Mouse (Mus musculus) cortical plate, adult 2 months (tissue): Measurements from ENCODE around the gene Galnt2. TPM values are rescaled to one million over a fixed set of nuclear protein-coding genes. Genes with fewer than 3 reads are reported as not detected.

Experiments used
- H3K27ac ChIP-seq: fragments of 200-500 bp; 2 replicates; pipeline ENCODE4 v1.5.1; 2012; ENCODE audit warnings: low read length, control low read depth, inconsistent platforms; ENCODE audit not compliant: insufficient read depth
- H3K4me1 ChIP-seq: fragments of 200-500 bp; 2 replicates; pipeline ENCODE4 v1.6.1; 2011; ENCODE audit warnings: low read length; ENCODE audit not compliant: control insufficient read depth, insufficient read depth
- H3K4me3 ChIP-seq: fragments of 200-500 bp; 2 replicates; pipeline ENCODE4 v1.5.1; 2011; ENCODE audit warnings: mild to moderate bottlenecking, low read length, control low read depth; ENCODE audit not compliant: insufficient read depth
- CTCF ChIP-seq: fragments of 200-500 bp; IDR thresholded peaks from 2 replicates; pipeline ENCODE4 v1.5.1; 2011; ENCODE audit warnings: mild to moderate bottlenecking, control low read depth, low read length; ENCODE audit not compliant: insufficient read depth; ENCODE audit errors: extremely low read depth
- POLR2A ChIP-seq: fragments of 200-500 bp; IDR thresholded peaks from 2 replicates; pipeline ENCODE4 v1.6.1; 2011; ENCODE audit warnings: mild to moderate bottlenecking, low read length, control low read depth; ENCODE audit not compliant: insufficient read depth; ENCODE audit errors: extremely low read depth
- polyA plus RNA-seq: library from polyadenylated mRNA; depleted of rRNA; stranded (reverse); fragments of >200 nt; gene quantifications from 2 replicates; pipeline ENCODE4 v1.2.3, GENCODE M21; 2012

The Galnt2 gene
- polyA plus RNA-seq, 1 experiment = 25.3 TPM

DNA sequence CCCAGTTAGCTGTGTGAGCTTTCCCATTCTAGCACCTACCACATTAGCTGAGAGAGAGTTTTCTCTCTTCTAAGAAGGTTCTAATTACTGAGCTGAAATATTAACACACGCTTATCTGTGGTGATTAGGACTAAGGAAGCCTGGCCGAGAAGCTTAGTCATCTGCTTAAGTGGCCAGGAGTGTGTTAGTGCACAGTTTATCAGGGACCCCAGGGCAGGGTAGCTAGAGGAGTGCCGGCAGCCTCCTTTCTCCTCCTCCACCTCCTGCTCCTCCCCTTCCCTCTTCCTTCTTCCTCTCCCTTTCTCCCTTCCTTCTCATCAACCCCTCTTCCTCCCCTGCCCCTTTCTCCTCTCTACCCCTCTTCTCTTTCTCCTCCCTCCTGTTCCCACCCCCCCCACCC, 19.1 kb downstream of the Galnt2 start:
- TF ChIP-seq CTCF (no peak), POLR2A (no peak)
- Histone ChIP-seq H3K4me3 (no peak overlapping the region), H3K27ac (no peak overlapping the region), H3K4me1 (peaks cover 9% of the 10 kb centered on the region)

- peaks cover 9% of the 10 kb centered on the region for H3K4me1 ChIP-seq
- no peak overlapping the region for H3K4me3 ChIP-seq
- TF ChIP-seq POLR2A (no peak), CTCF (no peak)
- no peak overlapping the region for H3K27ac ChIP-seq
These were observed 19.6 kb downstream of the Galnt2 start for GRCm38 (mm10) chr8:124250785-124251184.

- Histone ChIP-seq H3K27ac (no peak overlapping the region), H3K4me1 (peaks cover 14% of the 10 kb centered on the region), H3K4me3 (no peak overlapping the region)
- no peak for TF ChIP-seq CTCF
- TF ChIP-seq POLR2A = no peak
These were observed 21.4 kb downstream of the Galnt2 start for GRCm38 (mm10) chr8:124252533-124252950.

DNA sequence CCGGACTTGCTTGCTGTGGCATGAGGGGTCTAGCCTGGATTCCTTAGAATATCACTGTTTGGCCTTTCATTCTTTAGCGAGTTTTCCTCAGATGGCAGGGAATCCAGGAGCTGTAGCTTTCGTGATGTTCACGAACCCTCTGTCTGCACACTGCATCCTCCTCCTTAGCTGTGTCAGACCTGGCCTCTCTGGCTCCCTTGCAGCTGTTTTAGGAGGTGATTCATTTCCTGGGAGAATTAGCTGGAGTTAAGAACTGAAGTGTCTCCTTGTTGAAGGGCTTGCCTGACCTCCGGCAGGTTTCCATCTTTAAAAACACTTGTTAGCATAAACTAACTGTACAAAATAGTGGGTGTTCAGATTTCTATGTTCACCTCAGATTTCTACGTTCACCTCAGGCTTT, 22.7 kb downstream of the Galnt2 start:
- Histone ChIP-seq H3K27ac (no peak overlapping the region), H3K4me3 (no peak overlapping the region), H3K4me1 (peaks cover 15% of the 10 kb centered on the region)
- no peak for TF ChIP-seq CTCF
- no peak for TF ChIP-seq POLR2A

- Histone ChIP-seq H3K4me1 (peaks cover 15% of the 10 kb centered on the region), H3K27ac (0 out of 2 replicates have a peak overlapping the region, but pooled peaks have one; percentile 33), H3K4me3 (no peak overlapping the region)
- TF ChIP-seq CTCF (no peak), POLR2A (no peak)
These were observed 25.6 kb downstream of the Galnt2 start for GRCm38 (mm10) chr8:124256841-124257240.

GRCm38 (mm10) chr8:124257363-124257762, 26.2 kb downstream of the Galnt2 start:
- H3K4me1 ChIP-seq = peaks cover 13% of the 10 kb centered on the region

GRCm38 (mm10) chr8:124259146-124259545, 28.0 kb downstream of the Galnt2 start:
- Histone ChIP-seq H3K4me1 (peaks cover 6% of the 10 kb centered on the region), H3K27ac (no peak overlapping the region), H3K4me3 (no peak overlapping the region)
- no peak for TF ChIP-seq CTCF
- no peak for TF ChIP-seq POLR2A

More at GRCm38 (mm10) chr8:124257363-124257762, 26.2 kb downstream of the Galnt2 start:
- TF ChIP-seq POLR2A (no peak), CTCF (no peak)
- Histone ChIP-seq H3K27ac (peak overlapping the region; percentile 33; the same call in 1 of the 2 replicates), H3K4me3 (no peak overlapping the region)

- Histone ChIP-seq H3K4me3 (no peak overlapping the region), H3K4me1 (peaks cover 6% of the 10 kb centered on the region), H3K27ac (no peak overlapping the region)
- TF ChIP-seq POLR2A (no peak), CTCF (no peak)
These were observed 28.7 kb downstream of the Galnt2 start for GRCm38 (mm10) chr8:124259925-124260324.

- peaks cover 6% of the 10 kb centered on the region for H3K4me1 ChIP-seq
These were observed 29.2 kb downstream of the Galnt2 start for GRCm38 (mm10) chr8:124260371-124260770.

GRCm38 (mm10) chr8:124263058-124263457, 31.9 kb downstream of the Galnt2 start:
- TF ChIP-seq CTCF (no peak), POLR2A (no peak)
- H3K4me3 ChIP-seq = no peak overlapping the region
- H3K4me1 ChIP-seq = no peaks in the 10 kb centered on the region
- no peak overlapping the region for H3K27ac ChIP-seq

More at GRCm38 (mm10) chr8:124260371-124260770, 29.2 kb downstream of the Galnt2 start:
- Histone ChIP-seq H3K27ac (no peak overlapping the region), H3K4me3 (no peak overlapping the region)
- TF ChIP-seq CTCF (no peak), POLR2A (no peak)
